Mouse (Mus musculus): Measurements from ENCODE around the gene Srek1ip1. TPM values are rescaled to one million over a fixed set of nuclear protein-coding genes. Genes with fewer than 3 reads are reported as not detected.

The Srek1ip1 gene
- total and polyA plus RNA-seq, 2 experiments from 2014 or later = 18.8 to 20.3 TPM

- no peaks in the 10 kb centered on the region for H3K9me3 ChIP-seq (replicated peaks; ENCODE audit: control insufficient read depth, low read length)
- TF ChIP-seq EP300 (IDR thresholded peaks at IDR 0.05; ENCODE audit: low read depth) (no peak), CTCF (IDR thresholded peaks at IDR 0.05; ENCODE audit: low read depth) (no peak)
- 47% methylated on average over 4 of the region's 4 CpGs for WGBS
- H3K27me3 ChIP-seq (ENCODE audit: control insufficient read depth, insufficient read depth, low read length) = no peaks in the 10 kb centered on the region
- H3K4me1 ChIP-seq (ENCODE audit: control insufficient read depth, insufficient read depth) = no peaks in the 10 kb centered on the region
- no peak overlapping the region for H3K4me3 ChIP-seq (ENCODE audit: low read depth, low read length)
- H3K4me2 ChIP-seq (ENCODE audit: low read depth, low read length) = no peak overlapping the region
- H3K36me3 ChIP-seq (replicated peaks; ENCODE audit: control insufficient read depth, insufficient read depth, low read length) = peaks cover 14% of the 10 kb centered on the region
- ATAC-seq (ENCODE audit: insufficient read depth, low read depth) = no peak
- no peak overlapping the region for H3K9ac ChIP-seq (replicated peaks; ENCODE audit: low read depth, low read length)
- no peak overlapping the region for H3K27ac ChIP-seq (ENCODE audit: low read depth)
- no peak for DNase-seq (ENCODE audit: low spot score)
Measured at GRCm38 (mm10) chr13:104841937-104842336, 49.7 kb downstream of the Srek1ip1 start.

DNA sequence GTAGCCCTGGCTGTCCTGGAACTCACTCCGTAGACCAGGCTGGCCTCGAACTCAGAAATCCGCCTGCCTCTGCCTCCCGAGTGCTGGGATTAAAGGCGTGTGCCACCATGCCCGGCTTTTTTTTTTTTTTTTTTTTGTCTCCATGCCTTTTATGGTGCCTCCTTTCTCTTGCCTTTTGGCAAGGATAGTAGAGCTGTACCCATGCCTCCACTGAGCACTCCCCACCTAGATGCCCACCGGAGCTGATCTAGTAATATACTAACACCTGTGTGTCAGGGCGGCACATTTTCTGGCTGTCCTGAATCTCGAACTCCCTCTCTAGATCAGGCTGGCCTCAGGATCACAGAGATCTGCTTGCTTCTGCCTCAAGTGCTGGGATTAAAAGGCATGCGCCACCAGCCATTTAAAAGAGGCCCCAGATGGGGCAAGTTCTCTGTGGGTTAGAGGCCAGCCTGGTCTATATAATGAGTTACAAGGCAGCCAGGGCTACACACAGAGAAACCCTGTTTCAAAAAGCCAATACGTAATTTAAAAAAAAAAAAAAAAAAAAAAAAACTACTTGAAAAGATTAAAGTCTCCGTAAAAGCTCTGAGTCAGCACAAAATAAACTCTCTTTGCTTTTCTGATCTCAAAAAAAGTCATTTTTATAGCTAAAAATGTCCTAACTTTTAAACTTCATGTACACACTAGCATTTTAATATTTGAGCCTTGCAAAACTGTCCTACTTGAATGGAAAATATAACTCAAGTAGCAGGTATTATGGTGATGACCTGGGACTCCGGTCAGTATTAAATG lies 51.2 kb downstream of the Srek1ip1 start:
- Histone ChIP-seq H3K4me2 (ENCODE audit: low read depth, low read length) (no peak overlapping the region), H3K36me3 (replicated peaks; ENCODE audit: control insufficient read depth, insufficient read depth, low read length) (peaks cover 5% of the 10 kb centered on the region), H3K27me3 (ENCODE audit: control insufficient read depth, insufficient read depth, low read length) (no peaks in the 10 kb centered on the region), H3K9ac (replicated peaks; ENCODE audit: low read depth, low read length) (no peak overlapping the region), H3K4me3 (ENCODE audit: low read depth, low read length) (no peak overlapping the region), H3K27ac (ENCODE audit: low read depth) (no peak overlapping the region), H3K9me3 (replicated peaks; ENCODE audit: control insufficient read depth, low read length) (no peaks in the 10 kb centered on the region), H3K4me1 (ENCODE audit: control insufficient read depth, insufficient read depth) (no peaks in the 10 kb centered on the region)
- ATAC-seq (ENCODE audit: insufficient read depth, low read depth) (no peak), DNase-seq (ENCODE audit: low spot score) (no peak)
- WGBS = 81% methylated on average over 8 of the region's 13 CpGs
- TF ChIP-seq EP300 (IDR thresholded peaks at IDR 0.05; ENCODE audit: low read depth) = no peak
- TF ChIP-seq CTCF (IDR thresholded peaks at IDR 0.05; ENCODE audit: low read depth) = no peak

GRCm38 (mm10) chr13:104853645-104854044 lies 61.4 kb downstream of the Srek1ip1 start:
- 70% methylated on average over 2 of the region's 2 CpGs for WGBS
- H3K4me2 ChIP-seq (ENCODE audit: low read depth, low read length) = no peak overlapping the region
- H3K4me3 ChIP-seq (ENCODE audit: low read depth, low read length) = no peak overlapping the region
- ATAC-seq (ENCODE audit: insufficient read depth, low read depth) = no peak
- no peaks in the 10 kb centered on the region for H3K4me1 ChIP-seq (ENCODE audit: control insufficient read depth, insufficient read depth)
- no peaks in the 10 kb centered on the region for H3K27me3 ChIP-seq (ENCODE audit: control insufficient read depth, insufficient read depth, low read length)
- no peaks in the 10 kb centered on the region for H3K36me3 ChIP-seq (replicated peaks; ENCODE audit: control insufficient read depth, insufficient read depth, low read length)
- H3K9me3 ChIP-seq (replicated peaks; ENCODE audit: control insufficient read depth, low read length) = no peaks in the 10 kb centered on the region
- TF ChIP-seq CTCF (IDR thresholded peaks at IDR 0.05; ENCODE audit: low read depth) (no peak), EP300 (IDR thresholded peaks at IDR 0.05; ENCODE audit: low read depth) (no peak)
- DNase-seq (ENCODE audit: low spot score) = no peak
- H3K9ac ChIP-seq (replicated peaks; ENCODE audit: low read depth, low read length) = no peak overlapping the region
- no peak overlapping the region for H3K27ac ChIP-seq (ENCODE audit: low read depth)

GRCm38 (mm10) chr13:104863127-104863979 lies 71.1 kb downstream of the Srek1ip1 start, which contains the start of gene Shisal2b:
Gene Shisal2b (minus strand): TSS chr13:104863893.
- peak within 1 kb of the TSS; percentile 50 for H3K4me3 ChIP-seq (ENCODE audit: low read depth, low read length)
- peaks cover 17% of the 10 kb centered on the region; the same call in 1 of the 2 replicates for H3K27me3 ChIP-seq (ENCODE audit: control insufficient read depth, insufficient read depth, low read length)
- 5% methylated on average over 38 of the region's 38 CpGs for WGBS
- H3K4me2 ChIP-seq (ENCODE audit: low read depth, low read length) = peak within 1 kb of the TSS; percentile 83
- DNase-seq (ENCODE audit: low spot score) (peak; percentile 32), ATAC-seq (ENCODE audit: insufficient read depth, low read depth) (peak; percentile 41)
- peaks cover 5% of the 10 kb centered on the region; the same call in 1 of the 2 replicates for H3K4me1 ChIP-seq (ENCODE audit: control insufficient read depth, insufficient read depth)
- H3K27ac ChIP-seq (ENCODE audit: low read depth) = no peak within 1 kb of the TSS
- TF ChIP-seq EP300 (IDR thresholded peaks at IDR 0.05; ENCODE audit: low read depth) (no peak), CTCF (IDR thresholded peaks at IDR 0.05; ENCODE audit: low read depth) (no peak)
- 0 out of 2 replicates have a peak, but pooled peaks cover 6% of the 10 kb centered on the region for H3K9me3 ChIP-seq (replicated peaks; ENCODE audit: control insufficient read depth, low read length)
- H3K36me3 ChIP-seq (replicated peaks; ENCODE audit: control insufficient read depth, insufficient read depth, low read length) = no peaks in the 10 kb centered on the region
- H3K9ac ChIP-seq (replicated peaks; ENCODE audit: low read depth, low read length) = no peak within 1 kb of the TSS

GRCm38 (mm10) chr13:104866726-104867125 lies 74.4 kb downstream of the Srek1ip1 start:
- Histone ChIP-seq H3K9me3 (replicated peaks; ENCODE audit: control insufficient read depth, low read length) (no peaks in the 10 kb centered on the region), H3K9ac (replicated peaks; ENCODE audit: low read depth, low read length) (no peak overlapping the region), H3K36me3 (replicated peaks; ENCODE audit: control insufficient read depth, insufficient read depth, low read length) (no peaks in the 10 kb centered on the region), H3K4me3 (ENCODE audit: low read depth, low read length) (no peak overlapping the region), H3K4me1 (ENCODE audit: control insufficient read depth, insufficient read depth) (peaks cover 5% of the 10 kb centered on the region; the same call in 1 of the 2 replicates), H3K4me2 (ENCODE audit: low read depth, low read length) (no peak overlapping the region), H3K27ac (ENCODE audit: low read depth) (no peak overlapping the region), H3K27me3 (ENCODE audit: control insufficient read depth, insufficient read depth, low read length) (peaks cover 13% of the 10 kb centered on the region; the same call in 1 of the 2 replicates)
- ATAC-seq (ENCODE audit: insufficient read depth, low read depth) (no peak), DNase-seq (ENCODE audit: low spot score) (no peak)
- 80% methylated on average over 5 of the region's 5 CpGs for WGBS
- no peak for TF ChIP-seq CTCF (IDR thresholded peaks at IDR 0.05; ENCODE audit: low read depth)
- TF ChIP-seq EP300 (IDR thresholded peaks at IDR 0.05; ENCODE audit: low read depth) = no peak
